Mouse (Mus musculus) hindbrain, embryonic 14.5 days (tissue): ENCODE data around the gene Bicdl2. TPM values are rescaled to one million over a fixed set of nuclear protein-coding genes. Genes with fewer than 3 reads are reported as not detected.
A peak's percentile ranks its signal among the peaks of the same experiment; 100 is the strongest.

Experiments used
- ATAC-seq: fragments of 200-750 bp; cut with Nextera tagmentation; 2 replicates; pipeline ENCODE4 v1.8.0; 2017; ENCODE audit warnings: moderate number of reproducible peaks, mild to moderate bottlenecking, moderate TSS enrichment, moderate library complexity; ENCODE audit not compliant: low FRiP score
- DNase-seq: peaks from one replicate; pipeline ENCODE4 v3.0.0-alpha.2; 2015; ENCODE audit warnings: low spot score
- H3K27ac ChIP-seq: fragments of 300-500 bp; sonication (generic); 2 replicates; pipeline ENCODE4 v1.5.1; 2014; ENCODE audit warnings: mild to moderate bottlenecking, moderate library complexity
- H3K27me3 ChIP-seq: fragments of 300-500 bp; sonication (generic); 2 replicates; pipeline ENCODE4 v1.6.1; 2014; ENCODE audit warnings: mild to moderate bottlenecking, low read length, mixed read lengths; ENCODE audit not compliant: control insufficient read depth, insufficient read depth
- H3K36me3 ChIP-seq: fragments of 300-500 bp; sonication (generic); replicated peaks from 2 replicates; pipeline ENCODE4 v1.6.1; 2014; ENCODE audit not compliant: control insufficient read depth, insufficient read depth
- H3K4me1 ChIP-seq: fragments of 300-500 bp; sonication (generic); replicated peaks from 2 replicates; pipeline ENCODE4 v1.6.1; 2014; ENCODE audit warnings: antibody characterized with exemption, low read length, mixed read lengths; ENCODE audit not compliant: control insufficient read depth, insufficient read depth
- H3K4me2 ChIP-seq: fragments of 300-500 bp; sonication (generic); replicated peaks from 2 replicates; pipeline ENCODE4 v1.6.1; 2014; ENCODE audit warnings: mild to moderate bottlenecking, moderate library complexity
- H3K4me3 ChIP-seq: fragments of 300-500 bp; sonication (generic); replicated peaks from 2 replicates; pipeline ENCODE4 v1.5.1; 2014; ENCODE audit warnings: mild to moderate bottlenecking, low read length
- H3K9ac ChIP-seq: fragments of 300-500 bp; sonication (generic); 2 replicates; pipeline ENCODE4 v1.6.1; 2014
- H3K9me3 ChIP-seq: fragments of 300-500 bp; sonication (generic); 2 replicates; pipeline ENCODE4 v1.6.1; 2016; ENCODE audit warnings: low read length; ENCODE audit not compliant: control insufficient read depth
- WGBS: fragments of 180-500 bp; shearing (Covaris S2); extraction: QIAGEN DNeasy Blood & Tissue Kit; methylation state at CpG from one replicate; pipeline ENCODE4 v1.1.7; 2014; 5-methylcytosine and 5-hydroxymethylcytosine counted together
- polyA plus RNA-seq: library from polyadenylated mRNA; unstranded; fragments of >200 nt; fragmentation: Nextera tagmentation; extraction: Ambion mirVana; gene quantifications from 2 replicates; pipeline ENCODE4 v1.2.1, GENCODE M21; 2014

Gene Bicdl2
- polyA plus RNA-seq: 0.24 TPM in 1 of 2 replicates, not detected in the other

- no peak within 1 kb of the TSS for H3K4me2 ChIP-seq
- 0 out of 2 replicates have a peak, but pooled peaks cover 3% of the 10 kb centered on the region for H3K4me1 ChIP-seq
- no peaks in the 10 kb centered on the region for H3K9me3 ChIP-seq
- no peak within 1 kb of the TSS for H3K9ac ChIP-seq
- H3K27me3 ChIP-seq: peaks cover 34% of the 10 kb centered on the region
- H3K27ac ChIP-seq: no peak within 1 kb of the TSS
- ATAC-seq (no peak), DNase-seq (no peak)
- H3K4me3 ChIP-seq: no peak within 1 kb of the TSS
- WGBS: 4% methylated on average over 27 of the region's 27 CpGs
- H3K36me3 ChIP-seq: no peaks in the 10 kb centered on the region
Observed at GRCm38 (mm10) chr17:23660117-23660875, at the start of gene Bicdl2. TSS of gene Bicdl2 (plus strand) at chr17:23660506.

GRCm38 (mm10) chr17:23617087-23617486 is 43.2 kb upstream of the Bicdl2 start:
- Histone ChIP-seq H3K4me1 (no peaks in the 10 kb centered on the region), H3K27me3 (no peaks in the 10 kb centered on the region), H3K4me2 (no peak overlapping the region), H3K9me3 (no peaks in the 10 kb centered on the region), H3K27ac (no peak overlapping the region), H3K4me3 (no peak overlapping the region), H3K9ac (no peak overlapping the region), H3K36me3 (no peaks in the 10 kb centered on the region)
- 70% methylated on average over 9 of the region's 9 CpGs for WGBS
- ATAC-seq (no peak), DNase-seq (no peak)

- no peaks in the 10 kb centered on the region for H3K27me3 ChIP-seq
- H3K27ac ChIP-seq: no peak overlapping the region
- H3K9me3 ChIP-seq: no peaks in the 10 kb centered on the region
- H3K4me2 ChIP-seq: no peak overlapping the region
- no peaks in the 10 kb centered on the region for H3K4me1 ChIP-seq
- H3K4me3 ChIP-seq: no peak overlapping the region
- H3K36me3 ChIP-seq: no peaks in the 10 kb centered on the region
- ATAC-seq: no peak
- DNase-seq: no peak
- no peak overlapping the region for H3K9ac ChIP-seq
- WGBS: 84% methylated on average over 7 of the region's 7 CpGs
Observed at GRCm38 (mm10) chr17:23620351-23620750, 40.0 kb upstream of the Bicdl2 start.

- Histone ChIP-seq H3K9me3 (no peaks in the 10 kb centered on the region), H3K4me3 (no peak overlapping the region), H3K27me3 (no peaks in the 10 kb centered on the region; the same call in 1 of the 2 replicates), H3K4me2 (no peak overlapping the region), H3K4me1 (no peaks in the 10 kb centered on the region), H3K9ac (no peak overlapping the region), H3K36me3 (no peaks in the 10 kb centered on the region), H3K27ac (no peak overlapping the region)
- WGBS: 39% methylated on average over 7 of the region's 7 CpGs
- no peak for ATAC-seq
- no peak for DNase-seq
Observed at GRCm38 (mm10) chr17:23627813-23628212, 32.5 kb upstream of the Bicdl2 start.

- Histone ChIP-seq H3K4me3 (no peak overlapping the region; the same call in 1 of the 2 replicates), H3K4me1 (no peaks in the 10 kb centered on the region), H3K27me3 (no peaks in the 10 kb centered on the region; the same call in 1 of the 2 replicates), H3K27ac (no peak overlapping the region), H3K36me3 (no peaks in the 10 kb centered on the region), H3K9ac (no peak overlapping the region; the same call in 1 of the 2 replicates), H3K4me2 (peak overlapping the region; percentile 40), H3K9me3 (no peaks in the 10 kb centered on the region)
- ATAC-seq: peak; percentile 71; the same call in 1 of the 2 replicates
- no peak for DNase-seq
- WGBS: 18% methylated on average over 22 of the region's 22 CpGs
Observed at GRCm38 (mm10) chr17:23630195-23631020, 29.9 kb upstream of the Bicdl2 start.

GRCm38 (mm10) chr17:23631241-23631640 is 29.1 kb upstream of the Bicdl2 start:
- H3K27ac ChIP-seq: no peak overlapping the region
- no peaks in the 10 kb centered on the region for H3K4me1 ChIP-seq
- DNase-seq: no peak
- no peaks in the 10 kb centered on the region for H3K36me3 ChIP-seq
- H3K27me3 ChIP-seq: no peaks in the 10 kb centered on the region; the same call in 1 of the 2 replicates
- H3K9me3 ChIP-seq: no peaks in the 10 kb centered on the region
- H3K4me3 ChIP-seq: no peak overlapping the region
- no peak for ATAC-seq
- 91% methylated on average over 8 of the region's 8 CpGs for WGBS
- no peak overlapping the region for H3K4me2 ChIP-seq
- H3K9ac ChIP-seq: no peak overlapping the region

GRCm38 (mm10) chr17:23644613-23645495 is 15.5 kb upstream of the Bicdl2 start, which contains the start of gene Mmp25:
TSS of gene Mmp25 (minus strand) at chr17:23645277.
- H3K4me1 ChIP-seq: peaks cover 7% of the 10 kb centered on the region
- ATAC-seq: no peak
- peak within 1 kb of the TSS; percentile 52 for H3K9ac ChIP-seq
- H3K36me3 ChIP-seq: no peaks in the 10 kb centered on the region
- no peak for DNase-seq
- 2% methylated on average over 58 of the region's 58 CpGs for WGBS
- peak within 1 kb of the TSS; percentile 58 for H3K4me2 ChIP-seq
- H3K4me3 ChIP-seq: peak within 1 kb of the TSS; percentile 35
- no peak within 1 kb of the TSS for H3K27ac ChIP-seq
- H3K9me3 ChIP-seq: no peaks in the 10 kb centered on the region
- H3K27me3 ChIP-seq: peaks cover 33% of the 10 kb centered on the region

GRCm38 (mm10) chr17:23645894-23646293 is 14.4 kb upstream of the Bicdl2 start:
- H3K9ac ChIP-seq: no peak overlapping the region
- H3K27ac ChIP-seq: no peak overlapping the region
- no peak for ATAC-seq
- H3K4me2 ChIP-seq: no peak overlapping the region
- no peak for DNase-seq
- H3K4me1 ChIP-seq: peaks cover 7% of the 10 kb centered on the region
- WGBS: 26% methylated on average over 10 of the region's 10 CpGs
- no peaks in the 10 kb centered on the region for H3K9me3 ChIP-seq
- peaks cover 33% of the 10 kb centered on the region for H3K27me3 ChIP-seq
- H3K36me3 ChIP-seq: no peaks in the 10 kb centered on the region
- no peak overlapping the region for H3K4me3 ChIP-seq
